Mouse (Mus musculus): Measurements from ENCODE around the gene Bex1. TPM values are rescaled to one million over a fixed set of nuclear protein-coding genes. Genes with fewer than 3 reads are reported as not detected.

Bex1 gene
- total RNA-seq, 4 experiments from 2014 or later = 18.0 to 35.6 (median 25.9) TPM

DNA sequence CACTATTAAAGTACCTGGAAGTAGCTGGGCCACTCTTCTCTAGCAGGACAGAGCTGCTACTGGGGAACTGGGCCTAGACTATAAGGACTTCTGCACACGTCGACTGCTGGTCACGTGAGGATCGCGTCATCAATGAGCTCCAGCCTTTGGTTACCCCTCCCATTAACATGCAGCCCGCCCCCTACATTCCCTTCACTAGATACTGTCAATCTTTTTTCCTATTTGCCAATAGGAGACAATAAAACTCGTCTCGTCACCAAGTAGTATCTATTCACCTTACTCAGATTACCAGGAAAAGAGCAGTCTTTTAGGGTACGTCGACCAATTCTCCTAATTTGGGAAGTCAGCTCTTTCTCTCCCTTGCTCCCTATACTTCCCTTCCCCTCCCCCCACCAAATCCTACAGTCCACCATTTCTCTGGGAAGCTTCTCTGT lies 43.2 kb downstream of the Bex1 start, which contains the start of gene Tceal8:
TSS of gene Tceal8 (minus strand) at position 225 of the 434 bp plus-strand sequence.
- DNase-seq (ENCODE audit: low spot score in 2 of 2) = peak; percentile 46 to 49

DNA sequence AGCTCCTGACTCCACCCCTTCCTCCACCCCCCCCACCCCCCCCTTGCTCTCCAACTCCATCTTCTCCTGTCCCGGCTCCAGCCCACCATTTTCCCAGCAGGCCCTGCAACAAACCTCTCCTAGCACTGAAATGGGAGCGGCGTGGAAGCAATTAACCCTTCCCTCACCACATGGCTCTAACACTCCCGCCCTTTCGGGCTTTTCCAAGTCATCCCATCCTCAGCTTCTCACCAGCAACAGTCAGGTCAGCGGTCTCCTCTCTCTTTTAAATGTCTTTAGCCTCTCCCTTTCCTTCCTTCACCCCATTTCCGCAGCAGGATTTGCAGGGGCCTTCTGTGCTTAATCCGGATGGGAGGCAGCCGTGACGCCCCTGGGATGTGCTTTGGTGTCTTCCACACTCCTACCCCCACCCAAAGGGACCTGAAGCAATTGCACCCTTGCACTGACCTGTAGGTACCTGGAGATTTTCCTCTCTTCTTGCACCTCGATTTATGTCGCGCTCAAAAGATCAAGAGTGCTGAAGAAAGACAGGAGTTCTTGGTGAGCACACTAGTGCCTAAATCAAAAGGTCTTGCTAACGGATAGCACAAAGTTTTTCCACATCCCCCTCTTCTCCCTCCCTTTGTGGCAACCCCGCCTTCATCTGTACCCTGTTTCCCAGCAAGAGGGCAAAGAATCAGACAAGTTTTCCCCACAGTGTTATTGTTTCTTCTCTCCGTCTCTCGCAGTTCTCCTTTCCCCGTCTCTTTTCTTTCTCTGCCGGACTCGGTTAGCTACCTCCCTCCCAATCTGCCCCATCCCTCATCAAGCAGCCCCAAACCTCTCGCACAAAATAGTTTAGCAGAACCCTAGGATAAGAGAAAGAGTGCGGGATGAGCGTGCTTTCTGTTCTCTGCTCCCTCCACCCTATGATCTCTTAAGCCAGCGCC lies 43.9 kb downstream of the Bex1 start:
- DNase-seq (ENCODE audit: low spot score in 2 of 2) = peak; percentile 2 to 10

DNA sequence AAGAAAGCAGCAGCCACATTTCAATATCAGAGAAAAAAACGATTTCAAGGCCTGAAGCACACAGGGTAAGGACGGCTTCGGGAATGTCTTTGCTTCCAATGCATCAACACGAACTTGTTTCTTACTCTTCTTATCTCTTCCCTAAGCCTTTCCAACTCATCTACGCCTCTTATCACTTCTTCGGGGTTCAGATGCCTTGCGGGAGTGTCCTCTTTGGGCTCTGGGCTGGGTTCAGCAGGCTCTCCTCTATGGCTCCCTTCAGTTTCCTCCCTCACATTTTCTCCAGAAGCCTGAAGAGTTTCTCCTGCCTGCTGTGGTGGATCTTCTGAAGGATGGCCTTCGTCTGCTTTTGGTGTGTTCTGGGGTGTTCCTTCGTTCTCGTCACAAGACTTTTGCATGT lies 44.7 kb downstream of the Bex1 start:
- DNase-seq (ENCODE audit: low spot score in 2 of 2) = no peak

Small RNA genes lying within 50 kb of the gene (microRNA-seq; reads per million reads assigned to microRNA genes)
- not detected for gene Mir6383

Other genes starting within 250 kb of the Bex1 start
- 1 to 10 TPM in 1 of 4 experiments, under 1 TPM in 2, not detected in 1; 0.29 to 1.9 (median 0.82) TPM for gene Arxes2, start 221.7 kb downstream of the Bex1 start, total RNA-seq (2022)
- under 1 TPM in 1 of 4 experiments, not detected in 3; 0.63 TPM for gene Arxes1, start 182.1 kb downstream of the Bex1 start, total RNA-seq (2022)
- under 1 TPM in 1 of 4 experiments, not detected in 3; 0.43 TPM for gene Bex2, start 147.3 kb downstream of the Bex1 start, total RNA-seq (2022)
- not detected for gene Nxf3, start 130.3 kb downstream of the Bex1 start, total RNA-seq (2022)
- gene Bex4, start 76.5 kb downstream of the Bex1 start, total RNA-seq (2022) = not detected
- gene Tceal8, start 43.2 kb downstream of the Bex1 start, total RNA-seq (2022) = 1 to 10 TPM; 3.7 to 6.0 (median 5.1) TPM
- 10 to 100 TPM; 16.4 to 26.5 (median 22.0) TPM for gene Tceal5, start 11.6 kb downstream of the Bex1 start, total RNA-seq (2022)
- 10 to 100 TPM; 21.4 to 28.6 (median 23.1) TPM for gene Tceal7, start 734 bp downstream of the Bex1 start, total RNA-seq (2022)
- gene Tceal9, start 29.6 kb upstream of the Bex1 start, total RNA-seq (2022) = 10 to 100 TPM; 21.0 to 27.8 (median 24.2) TPM
- 1 to 10 TPM; 1.0 to 2.0 (median 1.7) TPM for gene Bex3, start 54.7 kb upstream of the Bex1 start, total RNA-seq (2022)